Mouse (Mus musculus) heart, adult 8-10 months (tissue): ENCODE measurements at regions not wholly inside any gene's neighbourhood (a gene's known extent, or its start where the extent isn't known, plus 50 kb on each side); places are given as distances from the start of the nearest gene placed in this dataset.

Source experiments
- DNase-seq: peaks from one replicate; pipeline ENCODE4 v3.0.0; 2022; ENCODE audit warnings: low spot score

DNA sequence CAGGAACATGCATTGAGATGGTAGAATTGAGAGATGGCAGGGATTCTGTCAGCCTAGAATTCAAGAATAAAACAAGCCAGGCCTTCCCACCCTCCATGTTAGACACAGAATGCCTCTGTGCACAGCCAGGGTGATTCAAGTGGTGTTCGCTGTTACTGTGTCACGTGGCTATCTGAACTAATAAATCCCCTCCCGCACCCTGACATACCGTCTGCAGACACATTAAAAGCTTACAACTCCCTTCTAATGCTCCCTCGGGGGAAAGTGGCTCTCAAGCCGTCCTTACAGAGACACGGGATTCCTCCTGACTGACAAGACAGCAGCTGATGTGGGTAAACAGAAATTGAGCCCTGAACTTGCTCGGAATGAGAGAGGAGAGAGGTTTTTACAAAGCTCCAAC lies 279.1 kb downstream of the Prex1 start:
- no peak for DNase-seq

DNA sequence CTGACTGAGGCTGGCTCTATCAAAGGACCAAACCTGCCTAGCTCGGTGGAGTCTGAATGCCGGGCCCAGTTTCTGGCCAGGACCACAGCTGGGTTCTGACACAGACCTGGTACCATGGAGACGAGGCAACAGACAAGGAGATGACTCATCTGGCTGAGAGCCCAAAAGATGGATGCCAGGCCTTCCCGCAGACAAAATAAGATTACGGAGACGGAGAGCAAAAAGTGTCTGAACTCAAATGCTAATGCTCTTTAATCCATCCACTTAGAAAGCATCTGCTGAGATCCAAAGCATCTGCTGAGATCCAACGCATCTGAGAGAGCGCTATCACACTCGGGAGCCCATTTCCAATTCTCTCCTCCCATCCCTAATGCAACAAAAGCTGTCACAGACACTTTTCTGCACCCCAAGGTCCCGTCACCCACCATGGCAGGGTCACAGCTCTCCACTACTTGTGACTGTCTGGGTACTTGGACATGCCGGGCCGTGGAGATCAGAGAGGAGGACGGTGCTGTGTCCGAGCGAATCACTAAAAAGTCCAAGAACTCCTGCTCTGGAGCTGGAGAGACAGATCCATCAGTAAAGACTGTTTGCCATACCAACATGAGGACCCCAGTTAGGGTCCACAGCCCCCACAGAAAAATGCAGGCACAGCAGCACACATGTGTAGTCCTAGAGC lies 278.3 kb upstream of the Sulf2 start:
- DNase-seq = peak; percentile 54

DNA sequence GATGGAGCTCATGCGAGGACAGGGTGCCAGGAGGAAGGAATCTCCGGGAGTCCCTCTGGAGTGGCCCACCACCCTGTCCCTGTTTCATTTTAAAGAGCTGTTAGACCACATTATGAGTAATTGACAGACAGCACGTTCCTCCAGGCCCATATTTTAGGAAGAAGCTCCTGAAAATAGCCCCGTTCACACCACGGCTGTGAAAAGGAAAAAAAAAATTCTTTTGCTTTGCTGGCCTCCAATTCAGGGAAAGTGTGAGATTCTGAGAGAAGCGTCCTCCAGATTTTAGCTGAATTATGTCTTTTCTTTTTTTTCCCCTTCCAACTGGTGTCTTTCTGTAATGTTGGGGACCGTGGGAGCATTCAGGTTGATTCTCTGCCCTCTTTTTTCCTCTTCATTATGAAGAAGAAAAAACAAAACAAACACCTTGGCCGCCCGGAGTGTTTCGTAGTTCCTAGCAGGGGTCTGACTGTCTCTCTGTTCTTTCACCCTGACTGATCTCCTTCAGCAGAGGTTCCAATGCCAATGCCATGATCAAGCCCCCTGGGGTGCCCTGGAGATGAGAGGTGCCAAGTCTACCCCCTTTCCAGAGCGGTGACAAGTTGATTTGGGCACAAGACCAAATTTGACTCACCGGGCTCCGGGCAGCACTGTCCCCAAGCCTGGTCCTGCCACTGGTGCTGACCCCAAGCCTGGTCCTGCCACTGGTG lies 277.6 kb upstream of the Sulf2 start:
- no peak for DNase-seq

DNA sequence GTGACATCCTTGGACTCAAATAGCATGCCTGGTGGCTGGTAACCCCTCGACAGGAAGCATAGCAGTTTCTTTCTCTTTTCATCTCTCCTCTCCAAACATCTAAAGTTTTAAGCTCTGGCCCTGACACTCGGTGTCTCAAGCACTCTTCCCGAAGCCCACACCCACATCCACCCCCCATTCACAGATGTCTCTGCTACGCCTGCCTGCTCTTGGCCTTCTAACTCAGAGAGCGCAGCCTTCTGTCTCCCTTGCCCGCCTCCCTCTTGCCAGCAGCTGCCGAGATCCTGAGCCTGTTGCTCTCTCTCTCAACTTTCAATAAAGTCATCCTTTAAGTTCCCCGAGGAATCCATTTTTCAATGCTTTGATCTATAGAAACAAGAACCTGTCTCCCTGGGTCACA lies 277.1 kb upstream of the Sulf2 start:
- DNase-seq = no peak

DNA sequence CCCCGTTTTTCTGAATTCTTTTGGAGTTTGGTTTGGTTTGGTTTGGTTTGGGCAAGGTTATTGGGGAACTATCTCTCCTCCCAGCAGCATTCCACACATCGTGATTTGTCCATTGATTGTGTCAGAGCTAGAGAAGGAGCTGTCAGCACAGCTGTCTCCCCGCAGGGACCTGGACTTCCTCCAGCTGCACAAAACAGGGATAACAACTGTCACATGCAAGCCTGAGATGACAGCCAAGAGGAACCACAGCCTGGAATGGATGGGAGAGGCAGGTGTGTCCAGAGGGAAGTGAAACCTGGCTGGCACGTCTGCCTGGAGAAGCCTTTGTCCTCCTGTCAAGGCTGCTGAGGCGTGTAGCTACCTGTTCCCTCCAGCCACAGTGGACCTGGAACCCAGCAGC lies 274.5 kb upstream of the Sulf2 start:
- peak; percentile 73 for DNase-seq

DNA sequence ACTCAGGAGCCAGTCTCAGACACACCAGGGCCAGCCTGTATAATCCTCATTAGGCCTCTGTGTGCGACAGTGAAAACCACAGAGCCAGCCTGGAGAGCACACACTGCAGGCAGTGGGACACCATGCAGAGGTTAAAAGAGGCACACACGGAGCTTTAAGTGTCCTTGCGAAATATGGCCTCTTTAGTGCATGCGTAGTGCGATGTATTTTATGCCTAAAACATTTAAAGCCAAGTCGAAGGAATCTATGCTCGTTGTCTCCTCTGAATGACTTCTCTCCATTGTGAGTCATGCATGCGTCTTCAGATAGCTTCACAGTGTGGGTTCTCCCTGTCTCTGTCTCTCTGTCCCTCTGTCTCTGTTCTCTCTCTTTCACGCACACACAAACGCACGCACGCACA lies 274.0 kb upstream of the Sulf2 start:
- no peak for DNase-seq

DNA sequence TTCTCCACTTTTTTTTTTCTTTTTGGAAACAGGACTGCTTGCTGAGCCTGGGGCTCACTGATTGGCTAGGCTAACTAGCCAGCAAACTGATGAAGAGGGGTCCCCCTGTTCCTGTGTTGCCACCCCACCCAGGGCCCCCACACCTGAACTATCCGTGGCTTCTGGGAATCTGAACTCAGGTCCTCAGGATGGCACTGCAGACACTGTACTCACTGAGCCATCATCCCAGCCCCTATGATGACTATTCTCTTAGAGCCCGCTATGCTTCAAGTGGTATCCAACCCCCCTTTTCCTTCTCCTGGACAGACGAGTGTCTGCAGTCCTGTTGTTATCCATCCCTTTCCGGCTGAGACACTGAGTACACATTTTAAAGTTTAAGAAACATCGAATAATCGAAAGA lies 271.9 kb upstream of the Sulf2 start:
- no peak for DNase-seq

DNA sequence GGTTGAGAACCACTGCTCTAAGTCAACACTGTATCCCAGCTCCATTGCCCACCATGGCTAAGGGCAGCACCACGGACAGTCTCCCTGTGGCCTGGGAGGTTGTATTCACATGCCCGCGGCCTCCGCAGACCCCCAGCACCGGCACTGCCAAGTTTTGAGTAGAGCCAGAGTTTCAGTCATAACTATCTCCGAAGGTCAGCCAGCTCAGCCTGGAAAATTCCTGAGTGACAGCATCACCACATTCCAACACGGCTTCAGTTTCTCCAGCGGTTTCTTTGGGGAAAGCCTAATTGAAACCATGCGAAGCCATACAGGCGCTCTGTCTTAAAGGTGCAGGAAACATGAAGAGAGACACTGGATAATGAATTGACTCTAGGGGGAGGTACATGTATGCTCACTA lies 271.5 kb upstream of the Sulf2 start:
- peak; percentile 73 for DNase-seq

DNA sequence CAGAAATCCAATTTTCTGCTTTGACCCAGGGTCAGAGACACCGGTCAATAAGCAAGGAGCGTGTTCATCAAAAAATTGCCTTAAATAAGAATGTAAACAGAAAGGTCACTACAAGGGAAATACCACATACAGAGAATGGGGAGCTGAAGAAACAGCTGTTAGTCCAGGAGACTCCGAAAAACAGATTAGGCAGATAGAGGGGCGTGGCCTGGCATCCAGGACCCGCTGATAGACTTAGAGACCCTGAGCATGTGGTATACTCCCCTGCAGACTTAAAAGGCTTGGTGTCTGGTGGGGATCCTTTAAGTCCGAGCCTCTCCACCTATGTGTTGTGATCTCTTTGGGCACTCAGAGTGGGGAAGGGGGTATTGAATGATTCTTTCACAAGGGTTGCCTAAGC lies 271.0 kb upstream of the Sulf2 start:
- no peak for DNase-seq

DNA sequence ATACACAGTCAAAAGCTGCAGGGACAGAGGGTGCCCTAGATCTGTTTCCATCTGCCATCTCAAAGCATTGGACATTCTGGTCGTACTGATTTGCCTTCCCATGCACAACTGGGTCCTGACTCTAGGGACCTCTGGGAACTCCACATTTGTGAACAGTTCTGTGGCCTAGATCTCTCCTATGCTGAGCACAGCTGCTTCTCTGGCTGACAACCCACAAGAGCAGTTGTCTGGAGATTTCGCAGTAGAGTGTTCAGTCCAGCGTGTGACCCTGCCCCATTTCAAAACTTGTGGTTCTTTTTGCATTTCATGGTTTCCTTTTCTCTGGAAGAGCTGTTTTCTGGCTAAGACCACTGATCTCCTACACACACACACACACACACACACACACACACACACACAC lies 269.7 kb upstream of the Sulf2 start:
- no peak for DNase-seq

DNA sequence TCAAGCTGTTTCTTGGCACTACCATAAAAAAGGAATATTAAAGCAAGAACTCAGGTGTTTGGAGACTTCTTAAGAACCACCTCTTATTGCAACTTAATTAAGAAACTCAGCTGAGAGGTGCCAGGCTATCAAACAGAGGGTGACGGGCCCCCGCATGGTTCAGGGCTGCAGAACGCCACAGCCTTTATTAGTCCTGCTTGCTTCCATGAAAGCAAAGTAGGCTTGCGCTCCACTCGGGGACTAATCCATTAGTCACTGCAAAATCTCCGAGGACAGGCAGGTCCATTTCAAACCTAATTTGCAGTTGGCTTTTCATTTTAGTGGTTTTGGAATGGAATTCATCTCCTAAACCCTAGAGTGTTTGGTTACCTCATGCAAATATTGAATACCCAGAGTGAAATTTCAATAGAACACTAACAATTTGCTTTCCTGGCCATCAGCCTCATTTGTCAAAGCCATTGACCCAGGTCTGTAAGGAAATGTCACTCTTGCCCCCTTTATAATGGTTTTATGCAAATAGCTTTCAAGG lies 267.7 kb upstream of the Sulf2 start:
- DNase-seq = no peak

DNA sequence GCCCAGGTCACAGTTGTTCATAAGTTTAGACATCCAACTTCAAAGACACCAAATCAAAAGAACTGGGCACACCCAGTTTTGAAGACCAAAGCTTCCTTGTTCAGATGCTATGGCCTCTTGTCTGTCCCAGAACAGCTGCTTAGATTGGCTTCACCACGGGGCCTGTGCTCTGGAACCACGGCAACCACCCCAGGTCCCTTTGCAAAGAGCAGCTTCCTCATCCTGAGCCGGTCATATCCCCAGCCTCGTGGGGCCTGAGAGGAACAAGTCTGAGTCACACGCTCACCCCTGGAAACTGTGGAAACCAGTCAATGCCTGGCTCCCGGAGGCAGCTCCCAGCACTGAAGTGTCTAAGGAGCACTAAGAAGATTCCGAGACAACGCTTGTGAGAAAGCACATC lies 264.8 kb upstream of the Sulf2 start:
- no peak for DNase-seq

DNA sequence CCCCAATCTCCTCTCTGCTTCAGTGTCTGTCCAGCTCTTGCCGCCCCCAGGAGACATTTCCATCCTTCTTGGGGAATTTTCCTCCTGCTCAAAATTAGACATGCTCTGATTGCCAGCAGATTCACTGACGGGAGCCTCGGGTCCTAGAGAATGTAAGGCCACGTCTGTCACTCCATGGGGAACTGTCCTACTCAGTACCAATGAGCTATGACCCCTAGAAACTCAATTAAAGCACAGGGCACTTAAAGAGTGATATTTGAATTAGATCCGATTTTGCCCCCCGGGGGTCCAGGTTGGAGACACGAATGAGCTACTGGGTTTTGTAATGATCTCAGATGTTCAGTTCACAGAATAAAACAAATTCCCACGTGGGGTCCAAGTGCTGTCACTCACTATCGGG lies 263.8 kb upstream of the Sulf2 start:
- no peak for DNase-seq

DNA sequence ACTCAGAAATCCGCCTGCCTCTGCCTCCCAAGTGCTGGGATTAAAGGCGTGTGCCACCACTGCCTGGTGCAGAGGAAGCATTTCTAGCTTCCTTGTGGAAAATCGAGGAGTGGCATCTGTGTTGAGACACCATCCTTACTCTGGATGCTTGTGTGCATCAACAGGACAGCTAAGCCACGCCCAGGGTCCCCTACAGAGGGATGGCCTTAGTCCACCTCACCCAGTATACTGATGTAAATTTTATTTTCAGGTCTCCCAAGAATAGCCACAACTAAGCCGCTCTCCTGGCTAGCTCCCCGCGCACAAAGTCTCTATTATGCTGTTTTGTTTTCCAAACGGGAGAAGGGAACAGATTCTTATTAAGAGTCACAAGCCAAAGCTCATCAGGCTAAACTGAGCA lies 262.8 kb upstream of the Sulf2 start:
- DNase-seq = no peak

DNA sequence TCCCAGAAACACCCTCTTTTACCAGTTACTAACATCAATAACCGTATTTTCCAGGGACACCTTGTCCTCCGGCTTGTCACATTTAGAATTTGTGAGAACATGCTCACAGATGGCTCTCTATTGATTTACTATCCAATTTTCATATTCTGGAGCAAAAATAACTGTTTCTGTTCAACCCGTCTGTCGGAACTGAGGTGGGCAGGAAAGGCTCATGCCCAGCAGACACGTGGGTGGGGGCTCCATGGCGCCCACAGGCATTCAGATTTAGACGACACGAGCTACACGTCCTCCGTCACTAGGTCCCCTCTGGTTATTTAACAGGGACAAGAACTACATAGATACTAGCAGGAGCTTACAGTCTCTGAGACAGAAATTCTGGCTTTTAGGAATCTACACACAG lies 262.2 kb upstream of the Sulf2 start:
- DNase-seq = no peak

DNA sequence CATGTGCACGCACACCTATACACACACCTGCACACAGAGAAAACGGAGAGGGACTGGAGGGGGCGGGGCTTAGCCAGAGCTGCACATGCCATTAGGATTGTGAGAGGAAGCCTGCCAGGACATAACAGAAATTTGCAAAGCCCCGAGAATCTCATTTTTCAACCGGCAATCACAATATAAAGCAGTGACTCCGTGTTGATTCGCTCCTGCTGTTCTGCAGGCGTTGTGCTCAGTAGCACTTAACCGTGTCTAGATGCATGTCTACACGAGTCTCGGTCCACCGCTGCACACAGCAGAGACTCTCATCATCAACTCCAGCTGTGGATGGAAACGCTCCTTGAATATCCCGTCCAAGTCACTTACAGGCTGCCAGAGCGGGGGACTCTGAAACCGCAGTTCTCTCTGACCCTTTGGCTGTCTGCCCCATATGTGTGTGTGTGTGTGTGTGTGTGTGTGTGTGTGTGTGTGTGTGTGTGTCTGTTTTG lies 260.1 kb upstream of the Sulf2 start:
- DNase-seq = no peak

DNA sequence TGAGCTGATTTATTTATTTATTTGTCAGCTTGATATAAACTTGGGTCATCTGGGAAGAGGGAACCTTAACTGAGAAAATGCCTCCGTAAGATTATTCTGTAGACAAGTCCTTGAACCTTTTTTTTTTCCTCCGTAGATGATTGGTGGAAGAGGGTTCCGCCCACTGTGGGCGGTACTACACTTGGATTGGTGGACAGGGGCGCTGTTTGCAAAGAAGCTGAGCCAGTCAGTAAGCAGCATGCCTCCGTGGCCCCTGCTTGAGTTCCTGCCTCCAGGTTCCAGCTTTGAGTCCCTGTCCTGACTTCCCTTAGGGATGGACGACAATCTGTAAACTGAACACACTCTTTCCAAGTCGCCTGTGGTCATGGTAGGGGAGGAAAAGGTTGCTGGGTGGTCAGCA lies 259.4 kb upstream of the Sulf2 start:
- no peak for DNase-seq

DNA sequence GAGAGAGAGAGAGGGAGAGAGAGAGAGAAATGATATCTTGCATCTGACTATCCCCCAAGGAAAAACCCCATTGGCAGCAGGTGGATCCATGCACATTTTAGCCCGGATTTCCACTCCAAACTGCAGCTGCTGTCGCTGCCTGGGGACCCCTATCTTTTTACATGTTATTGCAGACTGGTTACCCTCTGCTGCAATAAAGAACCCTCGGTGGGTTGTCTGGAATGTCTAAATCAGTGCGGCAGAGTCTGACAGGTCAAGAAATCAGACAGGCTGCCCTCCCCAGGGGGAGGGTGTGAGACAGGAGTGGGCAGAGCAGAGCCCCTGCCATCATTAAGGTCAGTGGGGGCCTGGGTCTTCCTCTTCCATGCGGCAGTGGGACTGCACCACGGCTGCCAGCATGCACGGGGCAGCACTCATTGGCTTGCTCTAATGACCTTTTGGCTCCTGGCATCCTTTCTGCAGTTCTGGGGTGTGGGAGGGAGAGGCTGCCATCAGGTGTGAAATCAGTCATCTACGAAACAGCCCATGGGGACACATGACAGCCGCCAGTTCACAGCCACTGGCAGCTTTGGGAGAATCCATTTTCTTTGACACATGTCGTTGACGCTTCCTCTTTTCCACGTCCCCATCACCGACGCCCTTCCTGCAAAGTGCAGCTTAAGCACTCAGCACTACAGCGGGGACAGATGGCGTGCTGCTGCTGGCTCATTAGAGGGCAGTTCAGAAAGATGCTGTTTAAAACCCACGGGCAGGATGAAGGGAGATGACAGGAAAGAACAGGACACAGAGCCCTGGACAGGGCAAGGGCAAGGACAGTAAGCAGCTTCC lies 256.8 kb upstream of the Sulf2 start:
- no peak for DNase-seq

DNA sequence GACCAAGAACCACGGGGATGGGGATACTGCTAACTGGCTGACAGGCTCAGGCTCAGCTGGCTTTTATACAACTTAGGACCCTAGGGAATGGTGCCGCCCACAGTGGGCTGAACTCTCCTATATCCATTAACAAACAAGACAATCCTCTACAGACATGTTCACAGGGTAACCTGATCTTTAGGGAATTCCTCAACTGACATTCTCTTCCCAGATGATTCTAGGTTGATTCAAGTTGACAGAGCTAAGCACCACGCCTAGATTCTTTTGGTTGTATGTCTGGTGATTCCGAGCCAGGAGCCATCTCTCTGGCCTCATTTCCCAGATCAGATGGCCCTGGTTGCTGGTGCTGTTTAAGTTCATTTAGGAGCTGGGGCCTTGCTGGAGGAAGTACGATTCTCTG lies 253.9 kb upstream of the Sulf2 start:
- DNase-seq = no peak

DNA sequence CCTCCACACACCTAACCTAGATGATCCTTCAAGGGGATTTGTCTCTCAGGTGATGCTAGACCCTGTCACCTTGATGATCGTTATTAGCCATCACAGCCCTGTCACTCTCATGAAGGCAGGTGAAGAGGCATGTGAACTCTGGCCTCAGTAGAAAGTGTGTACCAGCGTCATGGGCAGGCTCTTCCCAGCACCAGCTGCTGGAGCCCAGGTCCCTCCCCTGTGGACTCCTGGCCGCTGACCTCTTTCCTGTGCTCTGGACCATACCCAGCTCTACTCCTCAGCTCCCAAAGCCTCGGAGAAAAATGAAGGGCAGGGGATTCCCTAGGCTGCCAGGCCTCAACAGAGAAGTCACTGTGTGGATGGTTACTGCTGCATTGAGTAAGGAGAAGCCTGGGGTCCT lies 253.3 kb upstream of the Sulf2 start:
- DNase-seq = no peak

DNA sequence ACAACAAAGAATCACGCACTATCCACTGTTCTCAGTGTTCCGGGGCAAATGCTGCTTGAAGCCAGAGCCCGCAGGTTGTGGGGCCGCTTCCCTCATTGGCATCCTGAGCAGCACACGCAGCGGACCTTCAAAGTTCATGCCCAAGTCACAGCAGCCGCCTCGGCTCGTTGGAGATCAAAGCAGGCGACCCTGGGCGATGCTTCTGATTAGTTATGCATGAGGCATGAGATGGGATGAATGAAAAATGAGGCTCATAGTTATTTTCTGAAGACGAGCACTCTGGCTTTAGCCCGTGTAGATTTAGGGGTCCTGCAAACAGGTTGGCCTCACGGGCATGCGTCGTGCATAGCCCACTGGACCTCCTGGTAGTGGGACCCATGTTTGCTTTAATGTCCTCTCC lies 252.5 kb upstream of the Sulf2 start:
- no peak for DNase-seq

DNA sequence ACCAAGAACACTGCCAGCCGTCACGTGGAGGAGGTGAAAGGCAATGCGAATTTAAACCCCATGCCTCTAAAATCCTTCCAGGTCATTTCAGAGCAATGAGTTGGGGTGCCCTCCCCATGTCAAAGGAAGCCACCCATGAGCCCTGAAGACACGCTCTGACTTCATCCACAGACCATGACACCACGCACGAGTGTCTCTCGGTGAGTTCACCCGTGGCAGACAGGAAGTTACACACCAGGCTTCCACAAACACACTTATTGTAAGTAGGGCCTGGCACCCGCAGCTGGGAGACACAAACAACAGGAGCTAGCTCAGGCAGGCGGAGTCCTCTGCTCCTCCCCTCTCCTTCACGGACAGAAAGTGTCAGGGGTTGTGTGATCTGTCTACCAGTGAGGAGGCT lies 251.4 kb upstream of the Sulf2 start:
- no peak for DNase-seq

DNA sequence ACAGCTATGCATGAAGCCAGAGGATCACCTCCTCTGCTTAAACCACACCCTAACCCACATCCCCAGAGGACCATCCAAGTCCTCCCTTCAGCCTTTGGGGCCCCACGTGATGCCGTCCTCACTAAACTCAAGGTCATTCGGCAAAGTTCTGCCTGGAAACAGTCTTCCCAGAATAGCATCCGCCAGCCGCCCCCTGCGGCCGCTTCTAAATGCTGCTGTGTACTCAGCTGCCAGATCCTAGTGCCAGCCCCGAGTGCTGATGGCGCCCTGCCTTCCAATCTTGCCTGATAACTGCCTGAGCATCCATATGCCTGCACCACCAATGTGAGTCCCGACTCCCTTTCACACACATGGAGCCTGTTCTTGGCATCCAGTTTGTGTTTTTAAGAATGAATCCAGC lies 247.9 kb upstream of the Sulf2 start:
- DNase-seq = peak; percentile 58
